Mouse (Mus musculus) heart, embryonic 13.5 days (tissue): Measurements from ENCODE around the gene Fgf18. TPM values are rescaled to one million over a fixed set of nuclear protein-coding genes. Genes with fewer than 3 reads are reported as not detected.

ENCODE experiments used
- ATAC-seq: fragments of 200-750 bp; cut with Nextera tagmentation; 2 replicates; pipeline ENCODE4 v1.8.0; 2017; ENCODE audit warnings: moderate TSS enrichment; ENCODE audit not compliant: insufficient number of reproducible peaks, low FRiP score, low TSS enrichment; ENCODE audit errors: extremely low read depth
- H3K27ac ChIP-seq: fragments of 300-500 bp; sonication (generic); replicated peaks from 2 replicates; pipeline ENCODE4 v1.5.1; 2015; ENCODE audit warnings: moderate library complexity, mild to moderate bottlenecking, inconsistent platforms
- H3K27me3 ChIP-seq: fragments of 300-500 bp; sonication (generic); replicated peaks from 2 replicates; pipeline ENCODE4 v1.6.1; 2015; ENCODE audit warnings: mild to moderate bottlenecking, inconsistent platforms
- H3K36me3 ChIP-seq: fragments of 300-500 bp; sonication (generic); 2 replicates; pipeline ENCODE4 v1.6.1; 2015; ENCODE audit warnings: mild to moderate bottlenecking, inconsistent platforms
- H3K4me1 ChIP-seq: fragments of 300-500 bp; sonication (generic); 2 replicates; pipeline ENCODE4 v1.6.1; 2015; ENCODE audit warnings: inconsistent platforms
- H3K4me2 ChIP-seq: fragments of 300-500 bp; sonication (generic); 2 replicates; pipeline ENCODE4 v1.6.1; 2015; ENCODE audit warnings: inconsistent platforms, mild to moderate bottlenecking, moderate library complexity
- H3K4me3 ChIP-seq: fragments of 300-500 bp; sonication (generic); 2 replicates; pipeline ENCODE4 v1.5.1; 2015; ENCODE audit warnings: moderate library complexity, mild to moderate bottlenecking, inconsistent platforms
- H3K9ac ChIP-seq: fragments of 300-500 bp; sonication (generic); 2 replicates; pipeline ENCODE4 v1.6.1; 2015; ENCODE audit warnings: inconsistent platforms, mild to moderate bottlenecking, moderate library complexity
- H3K9me3 ChIP-seq: fragments of 300-500 bp; sonication (generic); 2 replicates; pipeline ENCODE4 v1.6.1; 2016; ENCODE audit warnings: inconsistent platforms
- WGBS: fragments of 180-500 bp; shearing (Covaris S2); methylation state at CpG from one replicate; pipeline ENCODE4 v1.1.7; 2015; ENCODE audit warnings: mixed read lengths; 5-methylcytosine and 5-hydroxymethylcytosine counted together
- polyA plus RNA-seq: library from polyadenylated mRNA; unstranded; fragments of >200 nt; fragmentation: Nextera tagmentation; extraction: Ambion mirVana; gene quantifications from 2 replicates; pipeline ENCODE4 v1.2.1, GENCODE M21; 2015

Fgf18 gene
- polyA plus RNA-seq, 1 experiment from 2014 or later: 4.3 TPM

DNA sequence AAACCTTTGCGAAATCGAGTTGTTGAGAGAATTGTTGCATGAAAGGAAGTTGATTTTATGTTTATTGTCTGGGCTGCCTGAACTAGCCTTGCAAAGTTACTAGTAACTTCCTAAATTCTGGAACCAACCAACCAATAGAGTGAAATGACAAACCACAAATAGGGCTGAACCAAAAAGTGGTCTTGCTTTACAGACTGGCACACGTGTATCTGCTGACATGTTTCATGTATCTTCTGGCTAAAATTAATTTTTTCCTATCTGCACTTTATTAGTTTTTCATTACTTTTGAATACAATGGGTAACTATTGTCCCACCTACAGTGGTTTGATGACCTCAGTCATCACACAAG is 1.9 kb upstream of the Fgf18 start:
- 21% methylated on average over 3 of the region's 3 CpGs for WGBS

DNA sequence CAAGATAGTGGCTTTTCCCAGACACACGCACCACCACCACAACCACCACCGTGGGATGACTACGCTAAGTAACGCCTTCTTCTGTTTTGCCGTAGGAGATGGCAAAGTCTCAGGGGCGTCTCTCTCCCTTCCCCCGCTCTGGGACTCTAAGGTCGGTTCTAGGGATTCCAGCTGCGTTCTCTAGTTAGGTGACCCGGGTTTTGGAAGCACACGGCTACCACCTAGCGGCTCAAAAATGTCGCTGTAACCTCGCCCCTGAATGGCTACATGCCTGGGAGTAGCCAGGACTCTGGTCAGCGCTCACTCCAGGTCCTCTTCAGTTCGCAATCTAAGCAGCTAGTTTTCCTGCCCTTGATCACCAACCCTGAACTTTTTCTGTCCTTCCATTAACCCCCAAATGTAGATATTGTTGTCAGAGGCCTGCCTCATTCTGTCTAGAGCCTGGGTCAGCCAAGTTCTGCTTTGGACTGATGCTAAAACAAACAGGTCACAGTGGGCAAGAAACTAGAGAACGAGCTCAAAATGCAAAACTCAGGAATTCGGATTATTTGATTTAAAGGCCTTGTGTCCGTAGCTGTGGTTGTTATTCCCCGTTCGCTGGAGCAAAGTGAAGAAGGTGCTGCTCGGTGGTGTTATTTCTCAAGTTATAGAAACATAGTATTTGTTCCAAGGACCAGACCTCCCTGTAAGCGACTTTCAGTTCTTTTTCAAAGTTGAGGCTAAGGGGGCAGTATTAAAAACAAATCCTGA is 1.3 kb upstream of the Fgf18 start:
- ATAC-seq: peak; percentile 26; the same call in 1 of the 2 replicates
- H3K27ac ChIP-seq: peak overlapping the region; percentile 53; the same call in 1 of the 2 replicates
- H3K4me1 ChIP-seq: peaks cover 42% of the 10 kb centered on the region
- peak overlapping the region; percentile 71 for H3K4me3 ChIP-seq
- H3K9ac ChIP-seq: peak overlapping the region; percentile 84; the same call in 1 of the 2 replicates
- 6% methylated on average over 23 of the region's 23 CpGs for WGBS
- H3K9me3 ChIP-seq: no peaks in the 10 kb centered on the region
- H3K4me2 ChIP-seq: peak overlapping the region; percentile 96
- H3K36me3 ChIP-seq: peaks cover 42% of the 10 kb centered on the region
- peaks cover 27% of the 10 kb centered on the region for H3K27me3 ChIP-seq

More for the DNA sequence above, 1.9 kb upstream of the Fgf18 start:
- H3K27me3 ChIP-seq: peaks cover 27% of the 10 kb centered on the region
- no peak overlapping the region for H3K4me2 ChIP-seq
- no peak overlapping the region for H3K27ac ChIP-seq
- peaks cover 47% of the 10 kb centered on the region for H3K36me3 ChIP-seq
- H3K4me1 ChIP-seq: peaks cover 36% of the 10 kb centered on the region
- H3K4me3 ChIP-seq: no peak overlapping the region
- ATAC-seq: no peak
- H3K9me3 ChIP-seq: no peaks in the 10 kb centered on the region
- no peak overlapping the region for H3K9ac ChIP-seq

DNA sequence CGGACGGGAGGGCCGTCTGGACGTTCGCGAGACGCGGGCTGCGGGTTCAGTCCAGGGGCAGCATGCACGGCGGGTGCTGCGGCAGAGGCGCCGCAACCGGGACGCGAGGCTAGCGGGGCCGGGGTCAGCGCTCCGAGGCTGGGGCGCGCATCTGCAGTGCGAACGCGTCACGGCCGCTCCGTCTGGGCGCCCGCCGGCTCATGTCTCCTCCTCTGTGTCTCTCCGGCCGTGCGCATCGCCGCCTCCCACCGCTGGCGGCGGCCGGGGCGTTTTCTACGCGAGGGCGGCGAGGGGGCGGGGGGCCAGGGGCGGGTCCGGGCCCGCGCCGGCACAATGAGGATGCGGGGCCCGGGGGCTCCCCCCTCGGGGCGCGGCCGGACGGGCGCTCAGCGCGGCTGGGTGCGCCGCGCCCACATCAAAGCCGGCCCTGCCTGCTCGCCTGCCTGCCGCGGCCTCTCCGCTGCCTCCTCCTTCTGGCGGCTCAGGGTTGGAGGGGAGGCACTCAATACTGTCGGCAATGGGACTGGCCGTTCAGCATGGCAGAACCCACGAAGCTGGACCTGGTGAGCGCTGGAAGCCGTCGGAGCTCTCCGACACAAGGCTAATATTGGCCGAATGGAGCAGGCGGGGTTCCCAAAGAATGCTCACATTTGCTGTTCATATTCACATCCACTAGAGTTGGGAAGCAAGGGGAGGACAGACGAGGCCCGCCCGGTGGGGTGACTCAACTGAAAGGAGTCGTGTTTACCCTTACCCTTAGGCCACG is 555 bp upstream of the Fgf18 start:
- under 1% methylated on average over 77 of the region's 85 CpGs for WGBS
- ATAC-seq: peak; percentile 31; the same call in 1 of the 2 replicates
- Histone ChIP-seq H3K4me2 (peak overlapping the region; percentile 96), H3K36me3 (peaks cover 34% of the 10 kb centered on the region), H3K4me1 (peaks cover 50% of the 10 kb centered on the region), H3K9ac (peak overlapping the region; percentile 84), H3K27me3 (peaks cover 27% of the 10 kb centered on the region), H3K4me3 (peak overlapping the region; percentile 71), H3K9me3 (no peaks in the 10 kb centered on the region), H3K27ac (peak overlapping the region; percentile 53)

DNA sequence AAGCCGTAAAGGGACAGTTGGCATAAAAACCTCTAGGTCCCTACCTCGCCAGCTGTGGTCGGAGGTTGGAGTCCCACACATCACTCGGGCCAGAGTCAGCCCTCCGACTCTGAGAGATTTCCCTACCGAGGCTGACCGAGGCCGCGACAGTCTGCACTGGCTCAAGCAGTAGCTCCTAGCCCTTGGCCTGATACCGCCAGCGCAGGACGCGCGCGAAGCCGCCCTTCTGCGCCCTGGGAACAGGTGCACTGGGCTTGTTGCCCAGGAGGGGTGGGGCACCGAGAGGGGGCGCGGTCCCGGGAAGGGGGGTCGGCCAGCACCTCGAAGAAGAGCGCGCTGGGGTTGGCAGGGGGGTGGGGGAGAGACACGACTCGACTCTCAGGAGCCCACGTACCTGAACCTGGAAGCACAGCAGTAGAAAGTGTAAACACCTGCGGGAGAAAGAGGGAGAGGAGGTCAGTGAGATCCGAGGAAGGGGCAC is 509 bp downstream of the Fgf18 start:
- H3K4me1 ChIP-seq: peaks cover 60% of the 10 kb centered on the region
- H3K9me3 ChIP-seq: no peaks in the 10 kb centered on the region
- no peak for ATAC-seq
- peaks cover 25% of the 10 kb centered on the region for H3K36me3 ChIP-seq
- peak overlapping the region; percentile 84 for H3K9ac ChIP-seq
- H3K4me3 ChIP-seq: peak overlapping the region; percentile 71
- peak overlapping the region; percentile 96 for H3K4me2 ChIP-seq
- WGBS: 2% methylated on average over 30 of the region's 30 CpGs
- peak overlapping the region; percentile 89 for H3K27ac ChIP-seq
- H3K27me3 ChIP-seq: peaks cover 27% of the 10 kb centered on the region

DNA sequence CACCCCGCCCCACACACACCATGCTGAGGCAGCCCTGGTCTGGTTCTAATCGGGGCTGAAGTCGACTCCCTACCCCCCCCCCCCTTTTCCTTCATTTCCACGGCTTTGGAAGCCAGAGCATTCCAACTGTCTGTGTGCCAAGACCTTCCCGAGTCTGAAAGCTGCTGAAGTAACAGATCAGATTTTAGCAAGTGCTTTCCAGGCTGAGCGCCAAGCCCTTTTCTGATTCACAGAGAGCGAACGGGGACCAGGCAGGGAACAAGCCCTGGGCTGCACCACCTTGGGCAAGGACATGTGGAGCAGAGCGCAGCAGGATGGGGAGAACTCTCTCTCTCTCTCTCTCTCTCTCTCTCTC is 1.1 kb downstream of the Fgf18 start:
- Histone ChIP-seq H3K36me3 (peaks cover 19% of the 10 kb centered on the region), H3K27me3 (peaks cover 27% of the 10 kb centered on the region), H3K4me3 (peak overlapping the region; percentile 71), H3K4me1 (peaks cover 61% of the 10 kb centered on the region), H3K9ac (no peak overlapping the region), H3K27ac (peak overlapping the region; percentile 89), H3K9me3 (no peaks in the 10 kb centered on the region), H3K4me2 (peak overlapping the region; percentile 96)
- peak; percentile 44; the same call in 1 of the 2 replicates for ATAC-seq
- WGBS: 10% methylated on average over 8 of the region's 9 CpGs

DNA sequence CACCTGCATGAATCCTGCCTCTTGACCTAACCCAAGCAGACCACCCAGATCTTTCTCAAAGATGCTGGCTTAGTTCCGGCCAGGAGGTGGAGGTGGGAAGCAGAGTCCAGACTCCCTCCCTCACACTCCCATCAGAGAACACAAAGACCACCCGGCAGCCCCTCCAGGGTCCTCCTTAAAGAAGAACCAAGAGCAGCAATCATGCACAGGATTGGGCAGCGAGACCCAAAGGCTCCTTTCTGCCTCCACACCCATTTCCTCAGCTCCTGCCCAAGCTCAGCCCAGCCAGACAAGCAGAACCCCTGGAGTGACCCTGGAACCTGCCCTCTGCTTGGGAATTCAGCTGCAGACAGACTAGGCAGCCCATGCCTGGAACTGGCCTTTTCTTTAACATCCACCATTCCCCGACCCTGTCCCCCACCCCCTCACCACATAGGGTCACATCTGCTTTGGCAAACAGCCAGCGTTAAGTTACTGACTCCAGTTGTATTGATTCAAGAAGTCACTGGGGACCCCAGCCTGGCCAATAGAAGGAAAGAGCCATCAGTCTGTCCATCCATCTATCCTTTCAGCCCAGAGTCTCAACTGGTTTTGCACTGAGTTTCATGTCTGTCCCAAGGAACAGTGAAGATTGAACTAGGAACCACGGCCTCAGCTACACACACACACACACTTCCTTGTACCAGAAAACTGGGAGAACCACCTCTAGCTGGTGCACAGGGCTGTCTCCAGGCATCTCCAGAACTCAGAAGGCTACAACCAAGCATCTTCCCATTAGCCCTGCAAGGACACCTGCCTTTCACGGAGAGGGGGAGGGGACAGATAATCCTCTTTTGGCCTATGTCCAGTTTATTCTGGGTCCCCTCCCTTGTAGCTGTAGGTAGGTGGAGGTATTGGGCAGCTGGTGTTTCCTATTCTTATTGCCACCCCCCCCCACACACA is 1.7 kb downstream of the Fgf18 start:
- WGBS: 39% methylated on average over 7 of the region's 7 CpGs
- H3K4me2 ChIP-seq: peak overlapping the region; percentile 96
- peak overlapping the region; percentile 71 for H3K4me3 ChIP-seq
- H3K27ac ChIP-seq: peak overlapping the region; percentile 89
- H3K36me3 ChIP-seq: peaks cover 13% of the 10 kb centered on the region
- H3K9me3 ChIP-seq: no peaks in the 10 kb centered on the region
- H3K9ac ChIP-seq: peak overlapping the region; percentile 50
- no peak for ATAC-seq
- peaks cover 27% of the 10 kb centered on the region for H3K27me3 ChIP-seq
- peaks cover 61% of the 10 kb centered on the region for H3K4me1 ChIP-seq

DNA sequence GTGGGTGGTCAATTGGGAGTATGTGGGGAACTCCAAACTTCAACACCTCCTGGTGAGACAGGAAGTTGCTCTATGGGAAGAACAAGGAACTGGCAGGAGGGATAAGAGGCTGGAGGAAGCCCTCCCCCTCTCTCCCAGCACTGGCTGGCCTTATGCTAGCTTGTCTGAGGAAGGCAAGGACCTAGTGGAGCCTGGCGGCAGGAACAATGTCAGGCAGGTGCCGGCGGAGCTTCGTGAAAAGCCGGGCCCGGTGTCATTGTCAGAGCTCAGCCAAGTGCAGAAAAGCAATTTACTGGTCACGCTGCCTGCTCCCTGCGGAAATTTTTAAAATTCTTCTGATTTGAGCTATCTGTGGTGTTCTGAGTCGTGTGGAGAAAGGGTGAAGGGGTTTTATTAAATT is 3.3 kb downstream of the Fgf18 start:
- H3K36me3 ChIP-seq: no peaks in the 10 kb centered on the region
- H3K4me1 ChIP-seq: peaks cover 61% of the 10 kb centered on the region
- ATAC-seq: no peak
- H3K4me2 ChIP-seq: peak overlapping the region; percentile 27; the same call in 1 of the 2 replicates
- H3K27me3 ChIP-seq: peaks cover 41% of the 10 kb centered on the region
- H3K9ac ChIP-seq: no peak overlapping the region
- 15% methylated on average over 9 of the region's 9 CpGs for WGBS
- H3K27ac ChIP-seq: peak overlapping the region; percentile 65
- no peaks in the 10 kb centered on the region for H3K9me3 ChIP-seq
- H3K4me3 ChIP-seq: no peak overlapping the region

DNA sequence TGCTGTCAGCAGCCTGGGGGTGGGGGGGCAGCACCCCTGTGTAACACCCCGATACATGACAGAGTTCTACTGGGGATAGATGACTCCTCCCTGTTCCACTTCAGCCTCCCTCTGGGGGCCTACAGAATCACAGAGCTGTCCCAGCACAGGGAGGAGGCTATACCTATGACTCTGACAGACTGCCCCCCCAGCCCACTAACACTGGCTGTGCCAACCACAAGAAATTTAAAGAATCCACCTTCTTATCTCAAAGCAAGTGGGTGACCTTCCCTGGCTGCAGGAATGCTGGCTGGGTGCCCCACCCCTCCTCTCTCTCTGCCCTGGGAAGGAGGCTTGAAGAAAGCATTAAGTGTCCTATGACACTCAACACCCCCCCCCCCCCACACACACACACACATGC is 4.4 kb downstream of the Fgf18 start:
- 29% methylated on average over 1 of the region's 1 CpGs for WGBS
- no peak overlapping the region for H3K4me3 ChIP-seq
- peaks cover 57% of the 10 kb centered on the region for H3K4me1 ChIP-seq
- H3K4me2 ChIP-seq: peak overlapping the region; percentile 27
- no peak overlapping the region; the same call in 1 of the 2 replicates for H3K9ac ChIP-seq
- H3K27ac ChIP-seq: peak overlapping the region; percentile 65
- no peaks in the 10 kb centered on the region for H3K9me3 ChIP-seq
- no peaks in the 10 kb centered on the region for H3K36me3 ChIP-seq
- 0 out of 2 replicates have a peak, but pooled peaks have one; percentile 13 for ATAC-seq
- peaks cover 46% of the 10 kb centered on the region for H3K27me3 ChIP-seq

DNA sequence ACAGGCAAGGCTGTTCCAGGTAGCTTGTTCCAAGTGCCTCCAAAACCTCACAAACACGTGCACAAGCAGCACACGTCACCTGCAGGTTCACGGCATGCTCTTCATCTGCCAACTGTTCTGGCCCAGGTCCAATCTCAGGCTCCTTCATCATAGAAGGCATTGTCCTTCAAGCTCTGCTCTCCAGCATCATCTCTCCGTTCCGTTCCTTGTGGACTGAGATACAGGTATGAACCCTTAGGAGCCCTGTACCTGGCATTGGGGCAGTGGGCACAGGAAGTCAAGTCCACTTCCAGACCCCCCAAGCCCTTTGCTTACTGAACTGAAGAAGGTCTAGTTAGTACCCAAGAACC is 7.1 kb downstream of the Fgf18 start:
- 73% methylated on average over 5 of the region's 5 CpGs for WGBS

DNA sequence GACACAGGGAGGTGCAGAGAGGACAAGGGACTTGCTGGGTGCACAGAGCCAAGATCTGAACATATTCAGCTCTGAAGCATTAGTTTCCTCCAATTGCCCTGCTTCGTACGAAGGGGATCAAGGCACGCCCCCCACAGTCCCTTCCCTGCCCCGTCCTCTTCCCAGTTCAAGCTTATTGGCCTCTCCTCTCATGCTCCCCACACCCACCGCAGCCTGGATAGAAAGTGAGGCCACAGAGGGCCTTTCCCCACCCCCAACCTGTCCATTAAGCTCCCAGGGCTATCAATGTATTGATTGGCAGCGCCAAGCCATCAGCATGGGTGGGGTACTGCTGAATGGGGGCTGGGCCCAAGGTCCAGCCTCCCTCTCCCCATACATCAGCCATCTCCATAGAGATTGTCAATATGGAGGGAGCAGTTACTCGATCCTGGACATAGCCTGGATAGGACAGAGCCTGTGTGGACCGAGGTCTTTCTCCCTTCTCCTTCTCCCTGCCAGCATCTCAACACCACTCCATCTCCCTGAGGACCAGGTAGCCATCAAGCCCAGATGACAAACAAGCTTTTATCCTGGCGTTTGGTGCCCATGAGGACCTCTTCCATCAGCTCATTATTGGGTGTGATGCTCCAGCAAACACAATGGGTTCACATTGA is 7.6 kb downstream of the Fgf18 start:
- 76% methylated on average over 9 of the region's 9 CpGs for WGBS
- no peak overlapping the region for H3K4me2 ChIP-seq
- peaks cover 39% of the 10 kb centered on the region for H3K4me1 ChIP-seq
- H3K27ac ChIP-seq: no peak overlapping the region
- no peaks in the 10 kb centered on the region for H3K9me3 ChIP-seq
- H3K27me3 ChIP-seq: peaks cover 35% of the 10 kb centered on the region
- H3K9ac ChIP-seq: no peak overlapping the region
- H3K36me3 ChIP-seq: no peaks in the 10 kb centered on the region
- H3K4me3 ChIP-seq: no peak overlapping the region
- no peak for ATAC-seq

More for the DNA sequence above, 7.1 kb downstream of the Fgf18 start:
- Histone ChIP-seq H3K4me2 (no peak overlapping the region), H3K9me3 (no peaks in the 10 kb centered on the region), H3K27ac (no peak overlapping the region), H3K36me3 (no peaks in the 10 kb centered on the region), H3K9ac (no peak overlapping the region), H3K4me1 (peaks cover 44% of the 10 kb centered on the region), H3K4me3 (no peak overlapping the region), H3K27me3 (peaks cover 37% of the 10 kb centered on the region)
- ATAC-seq: no peak
